ENCODE assay signal across 25 mouse cellular contexts in genomic region chr2:168292521-168292920, GRCm38 (mm10). TPM values are rescaled to one million over a fixed set of nuclear protein-coding genes. Genes with fewer than 3 reads are reported as not detected.
DNase-seq lines count a peak whose midpoint lies in the region; ATAC-seq lines count a peak whose summit lies in the region.
"Had no signal": no experiment of that assay in that cellular context is flagged by ENCODE, and none has a peak within 500 bp of the region (broad histone marks: within the 10 kb centered on the region; RNA-seq: fewer than 3 reads in every experiment).

No protein-coding gene starts in this region.

- no peak overlapping the region for H3K4me3 ChIP-seq in heart, embryonic 16.5 days (ENCODE audit: low read length)
- no peak overlapping the region for H3K4me3 ChIP-seq in midbrain, embryonic 11.5 days (ENCODE audit: low read depth, low read length)
- H3K4me3 ChIP-seq in midbrain, embryonic 16.5 days (ENCODE audit: low read depth, low read length), result no peak overlapping the region
- H3K4me3 ChIP-seq: forebrain, embryonic 10.5 days; heart, embryonic 10.5 days; hindbrain, embryonic 12.5 days; layer of hippocampus, adult 2 months; neural tube, embryonic 15.5 days had no signal

- peak; percentile 21 for DNase-seq in embryo, embryonic 10.5 days (ENCODE audit: low spot score)
- DNase-seq in embryo, embryonic 11 days, result no peak
- DNase-seq in heart, postnatal 10 days, result no peak
- DNase-seq in midbrain, embryonic 11.5 days (ENCODE audit: low spot score, missing footprints), result peak; percentile 86
- DNase-seq in urinary bladder, postnatal 10 days (ENCODE audit: low spot score), result no peak
- DNase-seq: adrenal gland, adult 8-10 months; cerebellum, adult 2 months; cerebellum, postnatal 25 days; gastrocnemius, postnatal 10 days; kidney, adult 2 months; kidney, postnatal 25 days; thymus, adult 18-20 months; thymus, postnatal 36 days had no signal

- H3K9me3 ChIP-seq in heart, embryonic 16.5 days (replicated peaks; ENCODE audit: control insufficient read depth, low read length), result peaks cover 12% of the 10 kb centered on the region
- H3K9me3 ChIP-seq in midbrain, embryonic 11.5 days (ENCODE audit: control insufficient read depth, low read length), result no peaks in the 10 kb centered on the region
- no peaks in the 10 kb centered on the region for H3K9me3 ChIP-seq in midbrain, embryonic 16.5 days (replicated peaks; ENCODE audit: control insufficient read depth, low read length, poor library complexity, severe bottlenecking)
- H3K9me3 ChIP-seq: hindbrain, embryonic 12.5 days; neural tube, embryonic 15.5 days had no signal

- intact Hi-C loops in heart, postnatal 10 days (cut with DNase I), result no loop called here

- ATAC-seq in heart, embryonic 16.5 days (replicated peaks; ENCODE audit: extremely low read depth, insufficient read depth, low FRiP score), result no peak
- no peak for ATAC-seq in midbrain, embryonic 11.5 days (ENCODE audit: low FRiP score)
- ATAC-seq in midbrain, embryonic 16.5 days, result no peak
- peak; percentile 29; the same call in 1 of the 2 replicates for ATAC-seq in megakaryocyte progenitor cell, adult 5-6 weeks (replicated peaks; ENCODE audit: poor library complexity)
- ATAC-seq: forebrain, embryonic 16.5 days had no signal

- WGBS in heart, embryonic 16.5 days, result 12% methylated on average over 6 of the region's 6 CpGs
- WGBS in midbrain, embryonic 11.5 days, result 32% methylated on average over 6 of the region's 6 CpGs
- WGBS in midbrain, embryonic 16.5 days, result 23% methylated on average over 6 of the region's 6 CpGs

- peak overlapping the region; percentile 15; the same call in 1 of the 2 replicates for H3K4me2 ChIP-seq in heart, embryonic 16.5 days (ENCODE audit: low read depth, low read length)
- H3K4me2 ChIP-seq in midbrain, embryonic 11.5 days, result no peak overlapping the region
- H3K4me2 ChIP-seq in midbrain, embryonic 16.5 days (ENCODE audit: low read length), result no peak overlapping the region
- H3K4me2 ChIP-seq: hindbrain, embryonic 12.5 days; neural tube, embryonic 15.5 days had no signal

- H3K36me3 ChIP-seq in heart, embryonic 16.5 days (ENCODE audit: control insufficient read depth, insufficient read depth), result no peaks in the 10 kb centered on the region
- no peaks in the 10 kb centered on the region for H3K36me3 ChIP-seq in midbrain, embryonic 11.5 days (ENCODE audit: control insufficient read depth, insufficient read depth, low read length)
- H3K36me3 ChIP-seq in midbrain, embryonic 16.5 days (ENCODE audit: control insufficient read depth, insufficient read depth, low read length), result no peaks in the 10 kb centered on the region
- H3K36me3 ChIP-seq: forebrain, embryonic 10.5 days; heart, embryonic 10.5 days; hindbrain, embryonic 12.5 days; neural tube, embryonic 15.5 days had no signal

- H3K4me1 ChIP-seq in heart, embryonic 16.5 days (ENCODE audit: control insufficient read depth, insufficient read depth, low read length), result peaks cover 6% of the 10 kb centered on the region
- H3K4me1 ChIP-seq in midbrain, embryonic 11.5 days (ENCODE audit: control insufficient read depth, insufficient read depth, low read length), result peaks cover 9% of the 10 kb centered on the region
- H3K4me1 ChIP-seq in midbrain, embryonic 16.5 days (ENCODE audit: control insufficient read depth, insufficient read depth, low read length), result peaks cover 11% of the 10 kb centered on the region

- no peak overlapping the region for H3K9ac ChIP-seq in heart, embryonic 16.5 days (ENCODE audit: low read length)
- no peak overlapping the region for H3K9ac ChIP-seq in midbrain, embryonic 11.5 days (ENCODE audit: low read length)
- H3K9ac ChIP-seq in midbrain, embryonic 16.5 days (ENCODE audit: low read depth, low read length), result no peak overlapping the region
- H3K9ac ChIP-seq: hindbrain, embryonic 12.5 days; neural tube, embryonic 15.5 days had no signal

- H3K27me3 ChIP-seq in heart, embryonic 16.5 days (ENCODE audit: control insufficient read depth, insufficient read depth, low read length), result peaks cover 44% of the 10 kb centered on the region
- no peaks in the 10 kb centered on the region for H3K27me3 ChIP-seq in midbrain, embryonic 11.5 days (ENCODE audit: control insufficient read depth, insufficient read depth, low read length)
- no peaks in the 10 kb centered on the region for H3K27me3 ChIP-seq in midbrain, embryonic 16.5 days (ENCODE audit: control insufficient read depth, insufficient read depth, low read depth, low read length)
- H3K27me3 ChIP-seq: neural tube, embryonic 15.5 days had no signal

- H3K27ac ChIP-seq in heart, embryonic 16.5 days (ENCODE audit: low read length), result no peak overlapping the region
- no peak overlapping the region for H3K27ac ChIP-seq in midbrain, embryonic 11.5 days (ENCODE audit: low read depth, low read length)
- no peak overlapping the region for H3K27ac ChIP-seq in midbrain, embryonic 16.5 days (ENCODE audit: low read length)
- H3K27ac ChIP-seq: forebrain, embryonic 10.5 days; hindbrain, embryonic 12.5 days; layer of hippocampus, adult 2 months; neural tube, embryonic 15.5 days had no signal

RNA-seq across cellular contexts. Expression of gene Kcng1, which starts 11.0 kb away (rescaled TPM):
- polyA plus RNA-seq in heart, embryonic 16.5 days (2015; fragmentation: Nextera tagmentation; extraction: Ambion mirVana), result 0.17 and 0.22 TPM in 2 replicates
- under 1 TPM; 0.07 to 0.36 TPM for total RNA-seq in heart, postnatal 10 days (2021)
- polyA plus RNA-seq in midbrain, embryonic 11.5 days (2014; fragmentation: Nextera tagmentation; extraction: Ambion mirVana), result 1.2 and 1.7 TPM in 2 replicates
- 3.5 and 3.6 TPM in 2 replicates for polyA plus RNA-seq in midbrain, embryonic 16.5 days (2015; fragmentation: Nextera tagmentation; extraction: Ambion mirVana)
- 2.4 and 2.7 TPM in 2 replicates for total RNA-seq in megakaryocyte progenitor cell, adult 5-6 weeks (2015)
- total RNA-seq in megakaryocyte progenitor cell, adult 5-6 weeks (2017), result 0.42 and 1.0 TPM in 2 replicates
- total RNA-seq: liver, adult 2 months; MEL had no signal
- polyA plus RNA-seq: C2C12; liver, adult 2 months had no signal

Comparison
In these comparisons a context has a peak if more than half of its experiments do, and no peak if none do; other contexts are left out.
1. DNase-seq: peak in embryo, embryonic 10.5 days (single experiment) and midbrain, embryonic 11.5 days (single experiment); none in embryo, embryonic 11 days (single experiment), heart, postnatal 10 days (0 of 2) and urinary bladder, postnatal 10 days (single experiment).